Mouse (Mus musculus) bone marrow macrophage, adult 2 months (primary cell): ENCODE measurements around the gene Slc2a1. TPM values are rescaled to one million over a fixed set of nuclear protein-coding genes. Genes with fewer than 3 reads are reported as not detected.

ENCODE experiments used
- H3K27ac ChIP-seq: 2 replicates; pipeline ENCODE4 v1.5.1; 2012; ENCODE audit warnings: low read depth, low read length; ENCODE audit not compliant: insufficient read depth
- H3K4me1 ChIP-seq: 2 replicates; pipeline ENCODE4 v1.6.1; 2012; ENCODE audit warnings: low read length; ENCODE audit not compliant: control insufficient read depth, insufficient read depth
- H3K4me3 ChIP-seq: 2 replicates; pipeline ENCODE4 v1.5.1; 2012; ENCODE audit warnings: mild to moderate bottlenecking, low read length, moderate library complexity; ENCODE audit not compliant: insufficient read depth
- CTCF ChIP-seq: IDR thresholded peaks from 2 replicates; pipeline ENCODE4 v1.5.1; 2012; ENCODE audit warnings: low read depth, mild to moderate bottlenecking, low read length, moderate library complexity
- POLR2A ChIP-seq: IDR thresholded peaks from 2 replicates; pipeline ENCODE4 v1.6.1; 2012; ENCODE audit warnings: mild to moderate bottlenecking, low read depth, low read length, borderline replicate concordance
- polyA plus RNA-seq: library from polyadenylated mRNA; stranded (reverse); fragments of >200 nt; gene quantifications from 2 replicates; pipeline ENCODE4 v1.2.4, GENCODE M21; 2012; ENCODE audit not compliant: missing spikeins, insufficient read depth, insufficient read length

Slc2a1 gene
- polyA plus RNA-seq, 1 experiment = 22.6 TPM

DNA sequence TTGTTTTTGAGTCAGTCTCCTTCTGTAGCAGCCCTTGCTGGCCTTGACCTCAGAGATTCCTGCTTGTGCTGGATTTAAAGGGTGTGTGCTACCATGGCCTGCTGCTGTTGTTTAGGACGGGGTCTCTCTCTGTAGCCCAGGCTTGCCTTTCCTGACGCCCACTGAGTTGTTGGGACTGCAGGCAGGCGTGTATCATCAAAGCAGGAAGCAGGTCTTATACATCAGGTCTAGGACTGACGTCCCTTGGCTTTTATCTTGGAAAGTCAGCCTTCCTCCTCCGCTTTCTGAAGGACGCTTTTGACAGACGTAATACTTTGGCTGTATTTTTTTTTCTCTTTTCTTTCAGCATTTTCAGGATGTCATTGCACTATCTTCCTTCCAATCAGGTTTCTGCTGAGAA, 57.4 kb downstream of the Slc2a1 start:
- Histone ChIP-seq H3K4me1 (no peaks in the 10 kb centered on the region), H3K4me3 (no peak overlapping the region), H3K27ac (no peak overlapping the region)
- no peak for TF ChIP-seq POLR2A
- TF ChIP-seq CTCF = no peak

- Histone ChIP-seq H3K4me1 (no peaks in the 10 kb centered on the region), H3K4me3 (no peak overlapping the region), H3K27ac (no peak overlapping the region)
- TF ChIP-seq POLR2A (no peak), CTCF (no peak)
These were observed 58.6 kb downstream of the Slc2a1 start for GRCm38 (mm10) chr4:119167068-119167467.

DNA sequence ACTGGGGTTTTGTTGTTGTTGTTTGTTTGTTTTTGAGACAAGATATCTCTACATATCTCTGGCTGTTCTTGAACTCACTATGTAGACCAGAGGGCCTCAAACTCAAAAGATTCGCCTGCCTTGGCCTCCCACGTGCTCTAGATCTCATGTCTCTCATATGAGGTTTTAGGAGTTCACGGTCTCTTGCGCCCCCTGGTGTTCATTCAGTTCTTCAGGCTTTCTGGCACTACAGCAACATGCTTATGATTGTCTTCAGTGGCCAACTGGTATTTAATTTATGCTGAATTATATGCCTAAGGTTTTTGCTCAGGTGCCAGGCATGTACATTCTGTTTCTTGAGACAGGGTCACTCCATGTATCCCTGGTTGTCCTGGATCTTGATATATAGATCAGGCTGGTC, 59.2 kb downstream of the Slc2a1 start:
- no peak overlapping the region for H3K27ac ChIP-seq
- H3K4me1 ChIP-seq = no peaks in the 10 kb centered on the region
- TF ChIP-seq POLR2A (no peak), CTCF (peak; percentile 43; the same call in 1 of the 2 replicates)
- no peak overlapping the region for H3K4me3 ChIP-seq

- Histone ChIP-seq H3K4me3 (peak overlapping the region; percentile 89), H3K4me1 (peaks cover 6% of the 10 kb centered on the region; the same call in 1 of the 2 replicates), H3K27ac (no peak overlapping the region)
- TF ChIP-seq CTCF = no peak
- TF ChIP-seq POLR2A = no peak
These were observed 64.6 kb downstream of the Slc2a1 start for GRCm38 (mm10) chr4:119172919-119173650.

- Histone ChIP-seq H3K4me3 (peak within 1 kb of the TSS; percentile 89), H3K27ac (no peak within 1 kb of the TSS), H3K4me1 (peaks cover 6% of the 10 kb centered on the region; the same call in 1 of the 2 replicates)
- TF ChIP-seq POLR2A (no peak), CTCF (no peak)
These were observed 65.4 kb downstream of the Slc2a1 start, which contains the start of gene Zfp691 for GRCm38 (mm10) chr4:119173851-119174453. TSS of gene Zfp691 (minus strand) at chr4:119174195.

- Histone ChIP-seq H3K4me3 (no peak overlapping the region), H3K4me1 (peaks cover 19% of the 10 kb centered on the region), H3K27ac (no peak overlapping the region)
- TF ChIP-seq POLR2A = no peak
These were observed 69.2 kb downstream of the Slc2a1 start for GRCm38 (mm10) chr4:119177702-119178101.

GRCm38 (mm10) chr4:119178331-119178730, 69.8 kb downstream of the Slc2a1 start:
- Histone ChIP-seq H3K4me3 (no peak overlapping the region), H3K4me1 (peaks cover 19% of the 10 kb centered on the region)

DNA sequence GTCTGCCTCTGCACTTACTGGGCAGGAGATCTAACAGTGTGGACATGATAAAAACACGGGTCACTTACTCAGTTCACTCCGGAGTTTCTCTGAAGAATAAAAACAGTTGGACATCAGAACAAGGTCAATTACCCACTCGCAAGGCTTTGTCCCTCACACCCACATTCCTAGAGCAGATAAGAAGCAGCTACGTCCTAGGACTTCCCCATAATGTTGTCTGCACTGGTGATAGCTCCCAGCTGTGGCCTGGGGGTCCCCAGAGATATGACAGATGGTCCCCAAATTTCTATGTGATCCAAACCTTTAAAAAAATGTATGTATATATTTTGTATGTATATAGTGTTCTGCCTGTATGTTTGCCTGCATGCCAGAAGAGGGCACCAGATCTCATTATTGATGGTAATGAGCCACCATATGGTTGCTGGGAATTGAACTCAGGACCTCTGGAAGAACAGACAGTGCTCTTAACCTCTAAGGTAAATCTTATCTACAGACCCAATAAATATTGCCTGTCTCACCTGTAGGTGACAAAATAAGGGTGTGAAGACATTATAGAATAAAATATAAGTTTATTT, 71.7 kb downstream of the Slc2a1 start:
- Histone ChIP-seq H3K27ac (no peak overlapping the region), H3K4me3 (no peak overlapping the region), H3K4me1 (peaks cover 19% of the 10 kb centered on the region)
- TF ChIP-seq CTCF (no peak), POLR2A (no peak)

More at GRCm38 (mm10) chr4:119178331-119178730, 69.8 kb downstream of the Slc2a1 start:
- TF ChIP-seq CTCF = no peak
- TF ChIP-seq POLR2A = no peak
- H3K27ac ChIP-seq = no peak overlapping the region

DNA sequence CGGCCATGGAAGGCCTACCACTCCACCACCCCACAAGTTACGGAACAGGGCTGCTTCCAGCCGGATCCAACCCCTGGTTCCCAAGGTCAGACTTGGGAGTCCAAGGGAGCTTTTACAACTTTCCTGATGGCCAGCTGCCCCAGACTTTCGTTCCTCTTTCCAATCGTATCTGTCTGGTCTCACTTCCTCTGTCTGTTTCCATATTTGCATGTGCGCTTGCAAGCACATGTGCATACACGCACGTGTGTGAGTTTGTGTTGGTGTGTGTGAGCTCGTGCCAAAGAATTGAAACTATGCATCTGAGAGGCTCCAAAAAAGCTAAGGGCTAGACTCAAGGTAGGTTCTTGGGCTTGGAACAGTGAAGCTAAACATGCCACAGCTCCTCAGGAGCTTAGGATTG, 72.9 kb downstream of the Slc2a1 start:
- Histone ChIP-seq H3K4me1 (peaks cover 19% of the 10 kb centered on the region), H3K4me3 (no peak overlapping the region), H3K27ac (no peak overlapping the region)
- no peak for TF ChIP-seq CTCF
- TF ChIP-seq POLR2A = no peak

GRCm38 (mm10) chr4:119183525-119183924, 75.0 kb downstream of the Slc2a1 start:
- no peak overlapping the region for H3K4me3 ChIP-seq
- TF ChIP-seq CTCF (no peak), POLR2A (no peak)
- peaks cover 13% of the 10 kb centered on the region for H3K4me1 ChIP-seq
- no peak overlapping the region for H3K27ac ChIP-seq
